Mouse (Mus musculus) limb, embryonic 11.5 days (tissue): ENCODE data around the gene Rflnb. TPM values are rescaled to one million over a fixed set of nuclear protein-coding genes. Genes with fewer than 3 reads are reported as not detected.
A peak's percentile ranks its signal among the peaks of the same experiment; 100 is the strongest.

ENCODE experiments used
- ATAC-seq: fragments of 200-750 bp; cut with Nextera tagmentation; 2 replicates; pipeline ENCODE4 v1.8.0; 2017; ENCODE audit warnings: low read depth; ENCODE audit not compliant: insufficient number of reproducible peaks, low FRiP score, low TSS enrichment
- DNase-seq: peaks from one replicate; pipeline ENCODE4 v3.0.0-alpha.2; 2015; ENCODE audit warnings: low spot score
- H3K27ac ChIP-seq: fragments of 300-500 bp; sonication (generic); replicated peaks from 2 replicates; pipeline ENCODE4 v1.5.1; 2014; ENCODE audit warnings: low read depth, mild to moderate bottlenecking, low read length
- H3K27me3 ChIP-seq: fragments of 300-500 bp; sonication (generic); 2 replicates; pipeline ENCODE4 v1.6.1; 2014; ENCODE audit warnings: mild to moderate bottlenecking, low read length, mixed read lengths; ENCODE audit not compliant: control insufficient read depth, insufficient read depth
- H3K36me3 ChIP-seq: fragments of 300-500 bp; sonication (generic); 2 replicates; pipeline ENCODE4 v1.6.1; 2014; ENCODE audit warnings: mild to moderate bottlenecking, low read length, moderate library complexity, mixed read lengths; ENCODE audit not compliant: control insufficient read depth, insufficient read depth
- H3K4me1 ChIP-seq: fragments of 300-500 bp; sonication (generic); 2 replicates; pipeline ENCODE4 v1.6.1; 2014; ENCODE audit warnings: low read length, mixed read lengths; ENCODE audit not compliant: control insufficient read depth, insufficient read depth
- H3K4me2 ChIP-seq: fragments of 300-500 bp; sonication (generic); 2 replicates; pipeline ENCODE4 v1.6.1; 2014; ENCODE audit warnings: low read depth, mild to moderate bottlenecking, moderate library complexity; ENCODE audit not compliant: severe bottlenecking
- H3K4me3 ChIP-seq: fragments of 300-500 bp; sonication (generic); 2 replicates; pipeline ENCODE4 v1.5.1; 2014; ENCODE audit warnings: low read depth, low read length
- H3K9ac ChIP-seq: fragments of 300-500 bp; sonication (generic); 2 replicates; pipeline ENCODE4 v1.6.1; 2014; ENCODE audit warnings: mild to moderate bottlenecking, low read length
- H3K9me3 ChIP-seq: fragments of 300-500 bp; sonication (generic); 2 replicates; pipeline ENCODE4 v1.6.1; 2016; ENCODE audit warnings: low read length; ENCODE audit not compliant: control insufficient read depth
- WGBS: fragments of 180-500 bp; shearing (Covaris S2); extraction: QIAGEN DNeasy Blood & Tissue Kit; methylation state at CpG from one replicate; pipeline ENCODE4 v1.1.7; 2014; 5-methylcytosine and 5-hydroxymethylcytosine counted together
- polyA plus RNA-seq: library from polyadenylated mRNA; unstranded; fragments of >200 nt; fragmentation: Nextera tagmentation; extraction: Ambion mirVana; gene quantifications from 2 replicates; pipeline ENCODE4 v1.2.1, GENCODE M21; 2014

Rflnb gene
- polyA plus RNA-seq, 1 experiment from 2014 or later, result 35.6 TPM

DNA sequence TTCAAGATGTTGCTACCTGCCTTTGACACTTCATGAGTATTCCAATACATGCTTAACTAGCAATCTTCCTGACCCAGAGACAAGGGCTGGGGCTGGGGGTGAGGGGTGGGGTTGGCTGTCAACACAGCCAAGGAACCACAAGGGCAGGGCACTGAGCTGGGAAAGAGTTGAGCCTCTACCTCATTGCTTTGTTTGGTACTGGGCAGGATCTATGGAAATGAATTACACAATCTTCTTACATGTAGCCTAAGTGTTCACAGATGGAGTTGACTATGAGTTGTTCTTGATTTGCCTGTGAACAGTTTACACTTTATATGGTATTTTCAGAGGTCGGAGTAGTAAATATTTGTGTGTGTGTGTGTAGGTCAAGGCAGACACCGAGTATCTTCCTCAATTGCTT is 33.3 kb upstream of the Rflnb start:
- no peak overlapping the region for H3K27ac ChIP-seq
- 81% methylated on average over 2 of the region's 2 CpGs for WGBS

DNA sequence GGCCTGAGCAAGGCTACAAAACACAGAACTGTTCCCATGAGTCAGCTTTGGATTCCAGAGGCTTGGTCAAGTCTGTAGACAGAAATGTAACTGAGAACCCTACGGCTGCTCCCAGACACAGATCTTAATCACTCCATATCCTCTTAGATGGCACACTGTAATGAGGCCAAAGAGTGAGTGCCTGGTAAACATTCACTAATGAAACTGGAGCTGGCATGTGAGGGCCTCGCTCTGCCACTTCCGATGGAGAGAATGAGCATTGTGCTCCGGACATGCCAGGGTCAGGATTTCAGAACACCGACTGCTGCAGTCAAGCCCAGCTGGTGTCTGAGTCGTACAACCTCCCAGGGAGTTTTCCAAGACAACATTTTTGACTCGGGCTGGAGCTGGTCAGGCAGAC is 32.4 kb upstream of the Rflnb start:
- Histone ChIP-seq H3K36me3 (no peaks in the 10 kb centered on the region), H3K4me2 (no peak overlapping the region), H3K27ac (peak overlapping the region; percentile 52; the same call in 1 of the 2 replicates), H3K9me3 (no peaks in the 10 kb centered on the region), H3K9ac (no peak overlapping the region), H3K4me3 (no peak overlapping the region), H3K4me1 (peaks cover 19% of the 10 kb centered on the region), H3K27me3 (no peaks in the 10 kb centered on the region)
- DNase-seq (no peak), ATAC-seq (no peak)
- 54% methylated on average over 7 of the region's 7 CpGs for WGBS

More for the DNA sequence above, 33.3 kb upstream of the Rflnb start:
- Histone ChIP-seq H3K4me2 (no peak overlapping the region), H3K9ac (no peak overlapping the region), H3K9me3 (no peaks in the 10 kb centered on the region), H3K4me3 (no peak overlapping the region), H3K27me3 (no peaks in the 10 kb centered on the region), H3K4me1 (peaks cover 19% of the 10 kb centered on the region), H3K36me3 (no peaks in the 10 kb centered on the region)
- ATAC-seq (no peak), DNase-seq (no peak)

DNA sequence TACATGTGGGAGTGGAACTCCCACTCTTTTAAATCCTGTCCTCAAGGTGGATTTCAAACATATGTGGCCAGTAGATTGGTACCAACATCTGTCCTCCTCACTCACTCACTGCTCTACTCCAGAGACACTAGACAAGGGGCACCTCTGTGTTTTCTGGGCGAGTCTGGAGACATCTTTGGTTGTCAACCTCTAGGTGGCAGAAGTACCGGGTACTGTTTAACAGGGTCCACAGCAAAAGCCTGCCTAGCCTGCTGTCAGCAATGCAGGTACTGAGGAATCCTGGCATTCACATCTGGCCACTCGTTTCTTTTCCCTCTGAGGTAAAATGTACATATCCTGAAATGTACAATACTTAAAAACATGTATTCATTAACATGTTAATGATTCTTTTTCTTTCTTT is 28.9 kb upstream of the Rflnb start:
- no peak overlapping the region for H3K9ac ChIP-seq
- H3K4me2 ChIP-seq, result no peak overlapping the region
- no peaks in the 10 kb centered on the region for H3K9me3 ChIP-seq
- DNase-seq (no peak), ATAC-seq (no peak)
- H3K36me3 ChIP-seq, result no peaks in the 10 kb centered on the region
- H3K27me3 ChIP-seq, result no peaks in the 10 kb centered on the region
- H3K27ac ChIP-seq, result no peak overlapping the region
- peaks cover 19% of the 10 kb centered on the region for H3K4me1 ChIP-seq
- WGBS, result 19% methylated on average over 3 of the region's 3 CpGs
- no peak overlapping the region for H3K4me3 ChIP-seq

DNA sequence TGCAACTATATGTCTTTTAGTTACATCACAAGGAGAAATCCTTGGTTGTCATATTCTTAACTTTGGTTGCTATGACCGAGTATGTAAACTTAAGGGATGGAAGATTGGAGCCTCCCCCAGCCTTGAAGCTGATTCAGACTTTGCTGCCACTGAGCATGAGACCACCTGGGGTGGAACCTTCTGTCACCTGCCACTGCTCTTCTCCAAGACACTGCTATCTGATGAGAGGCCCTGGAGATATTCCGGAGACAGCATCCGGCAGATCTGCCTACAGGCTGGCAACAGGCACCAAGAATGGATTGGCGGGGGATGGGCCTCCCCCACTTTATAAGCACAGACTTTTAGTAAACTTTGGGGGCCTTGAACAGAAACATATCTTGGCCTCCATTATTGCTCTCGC is 24.9 kb upstream of the Rflnb start:
- Histone ChIP-seq H3K4me2 (no peak overlapping the region), H3K9ac (no peak overlapping the region), H3K36me3 (no peaks in the 10 kb centered on the region; the same call in 1 of the 2 replicates), H3K27me3 (no peaks in the 10 kb centered on the region), H3K9me3 (no peaks in the 10 kb centered on the region), H3K4me1 (no peaks in the 10 kb centered on the region; the same call in 1 of the 2 replicates), H3K27ac (no peak overlapping the region), H3K4me3 (no peak overlapping the region)
- DNase-seq (no peak), ATAC-seq (no peak)
- 97% methylated on average over 5 of the region's 5 CpGs for WGBS

GRCm38 (mm10) chr11:76050967-76051512 is 23.5 kb upstream of the Rflnb start:
- no peak overlapping the region for H3K4me3 ChIP-seq
- ATAC-seq, result no peak
- WGBS, result 49% methylated on average over 5 of the region's 5 CpGs

DNA sequence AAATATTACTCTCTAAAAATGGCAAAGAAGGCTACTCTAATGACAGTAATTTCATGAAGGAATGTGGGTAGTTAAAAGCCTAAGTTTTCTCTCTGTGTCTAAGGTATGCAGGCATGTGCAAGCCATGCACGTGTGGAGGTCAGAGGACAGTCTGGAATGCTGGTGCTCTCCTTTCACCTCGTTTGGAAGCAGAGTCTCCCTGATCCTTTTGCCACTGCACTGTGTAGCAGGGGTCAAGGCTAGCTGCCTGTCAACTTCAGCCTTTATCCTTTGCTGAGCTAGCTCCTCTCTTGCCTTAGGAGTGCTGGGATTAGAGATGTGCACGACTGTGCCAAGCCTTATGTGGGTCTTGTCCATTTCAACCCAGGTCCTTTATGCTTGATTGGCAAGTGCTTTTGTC is 22.9 kb upstream of the Rflnb start:
- H3K36me3 ChIP-seq, result no peaks in the 10 kb centered on the region; the same call in 1 of the 2 replicates
- no peak overlapping the region for H3K27ac ChIP-seq
- no peak overlapping the region for H3K9ac ChIP-seq
- no peak overlapping the region for H3K4me3 ChIP-seq
- no peaks in the 10 kb centered on the region for H3K9me3 ChIP-seq
- H3K27me3 ChIP-seq, result no peaks in the 10 kb centered on the region
- no peak overlapping the region for H3K4me2 ChIP-seq
- no peaks in the 10 kb centered on the region; the same call in 1 of the 2 replicates for H3K4me1 ChIP-seq
- 49% methylated on average over 3 of the region's 3 CpGs for WGBS
- ATAC-seq (no peak), DNase-seq (no peak)

More at GRCm38 (mm10) chr11:76050967-76051512, 23.5 kb upstream of the Rflnb start:
- Histone ChIP-seq H3K9ac (no peak overlapping the region), H3K4me1 (no peaks in the 10 kb centered on the region; the same call in 1 of the 2 replicates), H3K9me3 (no peaks in the 10 kb centered on the region), H3K36me3 (no peaks in the 10 kb centered on the region; the same call in 1 of the 2 replicates), H3K27me3 (no peaks in the 10 kb centered on the region), H3K4me2 (no peak overlapping the region), H3K27ac (no peak overlapping the region)
- no peak for DNase-seq

DNA sequence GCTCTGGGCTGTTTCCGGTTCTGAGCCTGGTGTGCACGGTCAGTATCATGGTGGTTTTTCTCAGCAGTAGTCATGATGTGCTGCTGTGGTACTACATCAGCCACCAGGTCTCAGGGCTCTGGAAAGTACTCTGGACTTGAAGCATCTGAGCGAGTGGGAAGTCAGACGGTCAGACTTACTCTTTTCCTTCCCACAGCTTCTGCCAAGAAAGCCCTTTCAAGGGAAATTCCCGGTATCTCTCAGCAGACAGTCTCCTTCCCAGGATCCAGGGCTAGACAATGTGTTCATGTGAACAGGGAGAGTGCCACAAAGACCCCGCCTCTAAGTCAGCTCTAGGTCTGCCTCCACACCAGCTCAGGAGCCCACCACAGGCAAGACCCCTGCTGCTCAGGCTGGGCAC is 17.8 kb upstream of the Rflnb start:
- no peak overlapping the region for H3K9ac ChIP-seq
- no peak for ATAC-seq
- WGBS, result 84% methylated on average over 6 of the region's 6 CpGs

DNA sequence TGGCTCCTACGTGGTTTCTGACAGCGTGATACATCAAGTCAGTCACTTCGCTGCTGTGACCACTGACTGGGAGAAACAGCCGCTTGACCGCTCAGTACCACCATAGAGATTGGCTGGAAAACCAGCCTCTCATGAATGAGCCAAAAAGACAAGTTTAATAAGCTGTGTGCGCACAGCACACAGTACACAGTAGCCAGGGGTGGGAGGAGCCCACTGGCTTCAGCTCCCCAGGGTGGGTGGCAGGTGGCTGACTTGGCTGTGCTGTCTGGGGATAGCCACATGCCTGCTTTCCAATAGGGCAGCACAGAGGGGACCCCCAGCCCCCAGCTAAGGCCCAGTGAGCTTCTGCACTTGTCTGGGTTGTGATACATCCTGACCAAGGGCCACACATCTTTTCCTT is 16.9 kb upstream of the Rflnb start:
- Histone ChIP-seq H3K9me3 (no peaks in the 10 kb centered on the region), H3K4me3 (no peak overlapping the region), H3K4me2 (no peak overlapping the region), H3K27ac (no peak overlapping the region), H3K9ac (no peak overlapping the region), H3K27me3 (no peaks in the 10 kb centered on the region), H3K36me3 (no peaks in the 10 kb centered on the region; the same call in 1 of the 2 replicates), H3K4me1 (peaks cover 7% of the 10 kb centered on the region; the same call in 1 of the 2 replicates)
- DNase-seq (no peak), ATAC-seq (0 out of 2 replicates have a peak, but pooled peaks have one; percentile 26)
- 81% methylated on average over 6 of the region's 6 CpGs for WGBS

More for the DNA sequence above, 17.8 kb upstream of the Rflnb start:
- Histone ChIP-seq H3K27me3 (no peaks in the 10 kb centered on the region), H3K4me3 (no peak overlapping the region), H3K4me2 (no peak overlapping the region), H3K27ac (no peak overlapping the region), H3K9me3 (no peaks in the 10 kb centered on the region), H3K4me1 (peaks cover 7% of the 10 kb centered on the region; the same call in 1 of the 2 replicates), H3K36me3 (no peaks in the 10 kb centered on the region; the same call in 1 of the 2 replicates)
- no peak for DNase-seq

DNA sequence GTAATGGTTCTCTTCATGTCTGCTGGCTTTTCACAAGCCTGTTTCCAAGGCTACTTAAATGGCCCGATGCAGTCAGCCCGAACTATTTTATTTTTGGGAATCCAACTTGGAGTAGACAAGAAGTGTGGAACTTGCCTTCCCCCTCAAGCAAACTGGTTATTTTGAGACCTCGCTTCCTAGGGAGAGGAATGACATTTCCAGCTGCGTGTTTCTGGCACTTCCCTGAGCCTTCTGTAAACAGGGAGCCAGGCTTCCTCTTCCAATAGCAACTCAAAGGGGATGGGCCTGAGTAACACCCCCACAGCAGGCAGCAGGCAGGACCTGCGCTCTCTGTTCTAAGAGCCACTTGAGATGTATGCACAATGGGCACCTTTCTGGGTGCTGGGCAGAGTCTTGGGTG is 15.3 kb upstream of the Rflnb start:
- DNase-seq, result no peak

More for the DNA sequence above, 15.3 kb upstream of the Rflnb start:
- Histone ChIP-seq H3K36me3 (no peaks in the 10 kb centered on the region; the same call in 1 of the 2 replicates), H3K4me1 (peaks cover 7% of the 10 kb centered on the region; the same call in 1 of the 2 replicates), H3K27me3 (no peaks in the 10 kb centered on the region), H3K4me2 (no peak overlapping the region), H3K4me3 (no peak overlapping the region), H3K27ac (no peak overlapping the region), H3K9ac (no peak overlapping the region), H3K9me3 (no peaks in the 10 kb centered on the region)
- no peak for ATAC-seq
- WGBS, result 37% methylated on average over 5 of the region's 5 CpGs
